Mouse (Mus musculus) Muller cell, postnatal 12 days (primary cell): ENCODE results near the gene Epsti1.

Experiments
- DNase-seq: peaks from one replicate; pipeline ENCODE4 v3.0.0-alpha.2; 2015; ENCODE audit errors: inconsistent ontology term

The Epsti1 gene

GRCm38 (mm10) chr14:77923076-77923865, 19.2 kb downstream of the Epsti1 start:
- no peak for DNase-seq

DNA sequence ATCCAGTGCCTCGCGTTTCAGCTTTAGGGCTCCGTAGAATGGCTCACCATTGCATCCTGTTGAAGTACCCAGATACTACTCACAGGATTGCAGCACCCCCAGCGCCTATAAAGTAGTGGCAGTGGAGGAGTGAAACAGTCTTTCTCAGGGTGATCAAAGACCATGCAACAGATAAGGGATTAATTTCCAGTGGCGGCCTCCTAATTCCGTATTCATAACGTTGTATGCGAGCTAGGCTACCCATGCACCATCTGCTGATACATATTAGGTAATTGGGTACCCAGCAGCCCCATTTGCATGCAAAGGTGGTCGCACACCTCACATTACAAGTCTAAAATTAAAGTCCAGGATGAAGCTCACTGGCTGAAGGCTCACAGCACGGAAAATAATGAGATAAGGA, 21.4 kb downstream of the Epsti1 start:
- DNase-seq = no peak

DNA sequence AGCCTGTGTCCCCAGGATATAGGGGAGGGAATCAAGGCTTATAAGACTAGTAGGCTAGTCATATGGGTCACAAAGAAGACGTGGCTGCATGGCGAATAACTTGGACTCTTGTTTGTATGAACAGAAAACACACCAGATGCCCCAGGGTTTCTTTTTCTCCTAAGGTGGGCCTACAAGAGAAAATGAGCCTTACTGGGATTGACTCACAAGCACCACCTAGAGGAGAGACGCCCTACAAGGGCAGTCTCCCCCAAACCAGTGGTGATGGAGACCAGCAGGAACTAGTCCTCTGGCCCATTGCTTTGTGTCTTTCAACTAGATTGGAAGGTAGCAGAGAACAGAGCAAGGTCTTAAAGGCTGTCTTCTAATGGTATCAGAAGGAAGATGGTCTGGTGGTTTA, 22.7 kb downstream of the Epsti1 start:
- no peak for DNase-seq

DNA sequence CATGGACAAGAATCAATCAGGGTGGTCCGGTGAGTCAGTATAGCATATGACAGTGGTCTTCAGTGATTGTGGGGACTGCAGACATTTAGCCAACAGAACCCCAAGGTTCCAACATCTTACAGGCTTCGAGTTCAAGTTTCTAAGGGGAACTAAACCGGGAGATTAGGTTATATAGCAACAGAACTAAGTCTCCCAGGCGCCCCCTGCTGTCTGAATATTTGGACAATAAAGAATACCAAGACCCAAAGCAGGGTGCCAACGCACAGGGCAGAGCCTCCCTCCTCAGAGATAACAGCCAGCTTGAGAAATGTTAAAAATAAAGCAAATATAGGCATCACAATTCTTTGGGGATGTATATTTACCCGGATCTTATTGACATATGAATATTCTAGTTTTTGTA, 24.0 kb downstream of the Epsti1 start:
- peak; percentile 17 for DNase-seq

DNA sequence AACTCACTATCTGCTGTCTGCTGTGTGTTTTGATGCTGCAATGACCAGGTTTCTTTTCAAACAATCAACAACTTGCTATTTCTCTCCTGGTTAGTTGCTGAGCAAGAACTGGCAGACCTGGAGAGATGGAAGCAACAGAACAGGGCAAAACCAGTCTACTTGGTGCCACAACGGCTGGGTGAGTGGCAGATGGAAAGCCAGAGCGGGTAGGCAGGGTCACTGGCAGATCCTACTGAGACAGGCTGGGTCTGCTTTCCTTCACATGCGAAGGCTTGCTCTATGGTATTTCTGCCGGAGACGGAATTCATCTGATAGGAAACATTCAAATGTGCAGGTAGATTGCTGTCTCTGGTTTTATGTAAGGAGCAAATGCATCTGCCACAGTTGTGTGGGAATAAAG, 24.6 kb downstream of the Epsti1 start:
- no peak for DNase-seq

DNA sequence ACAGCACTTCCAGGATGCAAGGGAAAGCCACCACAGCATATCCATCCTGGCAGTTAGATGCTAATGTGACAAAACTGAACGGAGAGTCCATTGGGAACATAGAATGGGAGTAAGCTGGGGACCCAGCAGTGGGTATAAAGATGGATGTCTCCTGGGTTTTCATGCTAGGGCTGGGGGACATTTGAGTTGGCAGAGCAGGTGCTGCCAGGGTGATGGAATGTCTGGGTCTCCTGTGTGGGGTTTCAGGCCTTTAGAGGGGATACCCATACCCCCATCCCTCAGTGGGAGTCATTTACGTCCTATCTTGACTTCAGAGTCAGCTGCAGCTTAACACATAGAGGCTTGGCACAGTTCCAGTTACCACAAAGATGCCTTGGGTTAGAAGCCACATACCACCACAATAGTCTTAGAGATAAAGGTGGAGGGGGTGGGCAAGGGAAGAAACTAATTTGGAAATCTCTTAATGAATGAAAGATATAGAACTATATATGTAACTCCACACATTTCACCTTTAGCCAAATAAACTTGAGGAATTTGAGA, 25.2 kb downstream of the Epsti1 start:
- no peak for DNase-seq

DNA sequence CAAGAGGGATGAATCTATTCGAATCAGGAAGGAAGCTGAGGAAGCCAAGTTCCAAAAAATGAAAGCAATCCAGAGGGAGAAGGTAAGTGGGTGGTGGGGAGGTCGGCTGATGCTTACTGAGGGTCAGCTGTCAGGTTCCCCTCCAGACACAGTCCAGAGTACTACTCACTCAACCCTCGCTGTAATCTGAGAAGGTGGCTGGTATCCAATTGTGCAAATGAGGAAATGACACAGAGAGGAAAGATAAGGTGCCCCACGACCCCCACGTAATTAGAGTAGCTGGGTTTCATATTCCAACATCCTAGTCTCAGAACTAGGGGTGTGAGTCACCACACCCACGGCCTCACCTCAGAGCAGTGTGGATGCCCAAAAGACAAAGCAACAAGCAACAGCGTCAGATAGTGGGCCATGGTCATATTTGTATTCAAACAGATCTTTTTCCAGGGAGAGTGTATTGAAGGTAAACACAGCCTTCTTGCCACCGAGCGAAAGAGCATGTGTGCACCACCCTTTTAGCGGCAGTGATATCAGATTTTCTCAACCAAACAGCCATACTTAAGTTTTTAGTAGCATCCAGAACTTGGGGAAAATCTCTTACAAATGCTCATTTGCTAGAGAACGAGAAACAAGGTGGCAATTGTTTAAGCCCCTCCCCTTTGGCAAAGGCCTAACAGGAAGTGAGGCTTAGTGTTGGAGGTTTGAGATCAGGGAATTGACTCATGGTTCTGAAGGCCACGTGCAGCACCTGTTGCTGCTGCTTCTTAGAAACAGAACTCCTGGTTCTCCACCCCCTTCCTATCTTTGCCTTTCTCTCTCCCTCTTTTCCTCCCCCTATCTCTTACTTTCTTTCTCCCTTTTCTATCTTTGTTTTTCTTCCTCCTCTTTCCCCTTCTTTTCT, 28.4 kb downstream of the Epsti1 start:
- DNase-seq = peak; percentile 40

- DNase-seq = no peak
These were observed 29.2 kb downstream of the Epsti1 start for GRCm38 (mm10) chr14:77933243-77933642.

- no peak for DNase-seq
These were observed 30.4 kb downstream of the Epsti1 start for GRCm38 (mm10) chr14:77934431-77934830.

- no peak for DNase-seq
These were observed 37.1 kb downstream of the Epsti1 start for GRCm38 (mm10) chr14:77941105-77941504.

DNA sequence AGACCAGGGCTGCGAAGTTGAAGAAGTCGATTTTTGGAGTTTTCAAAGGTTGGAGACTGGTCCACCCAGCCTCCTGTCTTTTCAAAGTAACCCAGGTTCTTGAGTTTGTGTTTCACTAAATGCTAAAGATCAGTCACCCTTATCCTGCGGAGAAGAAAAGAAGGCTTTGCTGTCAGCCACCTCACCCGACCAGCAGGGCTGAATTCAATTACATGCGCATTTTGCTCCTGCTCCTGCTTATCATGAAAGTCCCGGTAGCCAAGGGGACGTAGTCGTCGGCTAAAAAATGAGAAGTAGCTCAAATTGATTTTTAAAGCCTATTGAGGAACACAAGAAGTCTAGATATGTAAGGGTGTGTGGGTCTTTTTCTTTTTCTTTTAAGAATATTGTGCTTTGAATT, 38.2 kb downstream of the Epsti1 start:
- no peak for DNase-seq

GRCm38 (mm10) chr14:77942793-77943558, 38.9 kb downstream of the Epsti1 start:
- no peak for DNase-seq

GRCm38 (mm10) chr14:77961741-77962140, 57.7 kb downstream of the Epsti1 start:
- DNase-seq = no peak

DNA sequence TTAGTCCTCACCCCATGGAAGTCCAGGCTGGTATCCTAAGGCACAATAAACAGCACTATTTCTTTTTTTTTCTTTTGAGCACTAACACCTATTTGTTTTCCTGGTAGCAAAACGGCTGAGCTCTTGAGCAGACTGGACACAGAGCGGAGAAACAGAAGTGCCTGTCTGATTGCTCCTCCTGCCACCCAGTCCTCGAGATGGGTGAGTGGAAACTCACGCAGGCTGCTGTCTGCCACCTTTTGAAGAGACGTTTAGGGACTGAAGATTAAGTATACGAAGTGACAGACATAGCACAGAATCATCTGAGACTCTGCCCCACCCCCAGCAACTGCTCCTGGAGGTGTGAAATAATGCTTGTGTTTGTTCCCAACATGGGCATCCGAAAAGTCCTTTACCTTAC, 59.5 kb downstream of the Epsti1 start:
- no peak for DNase-seq

GRCm38 (mm10) chr14:77971355-77971754, 67.3 kb downstream of the Epsti1 start:
- no peak for DNase-seq

GRCm38 (mm10) chr14:77974221-77974620, 70.2 kb downstream of the Epsti1 start:
- no peak for DNase-seq

GRCm38 (mm10) chr14:77975702-77976101, 71.7 kb downstream of the Epsti1 start:
- peak; percentile 1 for DNase-seq

DNA sequence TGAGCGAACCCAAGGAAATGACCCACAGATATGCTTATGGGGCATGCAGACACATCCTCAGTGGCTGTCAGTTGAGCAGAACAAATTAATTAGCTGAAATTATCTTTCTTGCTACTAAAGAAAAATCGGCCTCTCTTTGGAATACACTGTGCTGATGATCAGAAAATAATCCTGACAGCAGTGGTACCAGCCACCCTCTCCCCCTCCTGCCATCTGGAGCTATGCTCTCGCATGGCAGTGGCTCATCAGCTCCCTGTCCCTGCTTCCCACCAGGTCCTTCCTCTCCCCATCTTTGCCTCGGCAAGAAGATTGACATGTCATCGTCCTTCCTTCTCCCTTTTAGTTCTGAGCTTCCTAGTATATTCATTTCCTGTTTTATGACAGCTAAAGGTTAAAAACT, 77.5 kb downstream of the Epsti1 start:
- DNase-seq = no peak

DNA sequence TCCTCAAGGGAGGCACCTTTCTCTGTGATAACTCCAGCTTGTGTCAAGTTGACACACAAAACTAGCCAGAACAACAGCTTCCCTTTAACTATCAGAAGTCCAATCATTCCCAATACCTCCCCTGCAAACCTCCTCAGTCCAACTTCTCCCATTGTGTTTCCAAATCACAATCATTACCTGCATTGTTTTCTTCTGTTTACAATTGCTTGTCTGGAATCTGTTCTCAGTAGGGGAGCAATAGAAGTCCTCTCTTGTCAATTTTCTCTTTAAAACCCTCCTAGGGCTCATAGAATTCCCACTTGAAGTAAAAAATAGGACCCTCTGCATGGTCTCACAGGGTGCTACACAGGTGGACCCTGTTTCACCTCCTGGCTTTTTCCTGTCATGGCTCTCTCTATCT, 93.7 kb downstream of the Epsti1 start:
- no peak for DNase-seq

DNA sequence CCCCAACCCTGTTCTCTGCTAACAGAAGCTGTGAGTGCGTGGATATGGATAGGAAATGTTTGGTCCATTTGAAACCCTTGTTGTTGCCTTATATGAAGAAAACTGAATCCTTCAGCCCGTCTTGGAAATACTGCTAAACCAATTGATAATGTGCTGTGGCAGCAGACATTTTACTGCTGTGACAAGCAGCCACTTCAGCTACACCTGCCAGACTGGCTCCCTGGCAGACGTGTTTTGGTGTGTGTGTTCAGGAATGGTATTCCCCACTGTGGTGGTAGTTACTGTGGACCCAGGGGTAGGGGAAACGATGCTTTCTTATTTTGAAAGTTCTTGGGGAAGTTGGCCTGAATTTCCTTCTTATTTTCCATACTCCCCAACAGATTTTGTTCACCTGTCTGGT, 100.4 kb downstream of the Epsti1 start:
- no peak for DNase-seq

- no peak for DNase-seq
These were observed 104.0 kb downstream of the Epsti1 start for GRCm38 (mm10) chr14:78008019-78008418.

- DNase-seq = no peak
These were observed 107.8 kb downstream of the Epsti1 start for GRCm38 (mm10) chr14:78011808-78012207.
